Mouse (Mus musculus) forebrain, embryonic 15.5 days (tissue): ENCODE data around the gene Alkal2. TPM values are rescaled to one million over a fixed set of nuclear protein-coding genes. Genes with fewer than 3 reads are reported as not detected.

Source experiments
- ATAC-seq: fragments of 200-750 bp; cut with Nextera tagmentation; replicated peaks from 2 replicates; pipeline ENCODE4 v1.8.0; 2017; ENCODE audit warnings: mild to moderate bottlenecking, moderate TSS enrichment, moderate library complexity
- H3K27ac ChIP-seq: fragments of 300-500 bp; sonication (generic); replicated peaks from 2 replicates; pipeline ENCODE4 v1.5.1; 2015; ENCODE audit warnings: mild to moderate bottlenecking, inconsistent platforms
- H3K27me3 ChIP-seq: fragments of 300-500 bp; sonication (generic); 2 replicates; pipeline ENCODE4 v1.6.1; 2015; ENCODE audit warnings: inconsistent platforms
- H3K36me3 ChIP-seq: fragments of 300-500 bp; sonication (generic); 2 replicates; pipeline ENCODE4 v1.6.1; 2015; ENCODE audit warnings: mild to moderate bottlenecking, inconsistent platforms
- H3K4me1 ChIP-seq: fragments of 300-500 bp; sonication (generic); 2 replicates; pipeline ENCODE4 v1.6.1; 2015; ENCODE audit warnings: inconsistent platforms
- H3K4me2 ChIP-seq: fragments of 300-500 bp; sonication (generic); replicated peaks from 2 replicates; pipeline ENCODE4 v1.6.1; 2015; ENCODE audit warnings: mild to moderate bottlenecking, inconsistent platforms
- H3K4me3 ChIP-seq: fragments of 300-500 bp; sonication (generic); 2 replicates; pipeline ENCODE4 v1.5.1; 2015; ENCODE audit warnings: mild to moderate bottlenecking, inconsistent platforms
- H3K9ac ChIP-seq: fragments of 300-500 bp; sonication (generic); replicated peaks from 2 replicates; pipeline ENCODE4 v1.6.1; 2015; ENCODE audit warnings: mild to moderate bottlenecking, inconsistent platforms
- H3K9me3 ChIP-seq: fragments of 300-500 bp; sonication (generic); 2 replicates; pipeline ENCODE4 v1.6.1; 2016; ENCODE audit warnings: inconsistent platforms
- WGBS: fragments of 180-500 bp; shearing (Covaris S2); methylation state at CpG from one replicate; pipeline ENCODE4 v1.1.7; 2015; ENCODE audit warnings: mixed read lengths; 5-methylcytosine and 5-hydroxymethylcytosine counted together
- polyA plus RNA-seq: library from polyadenylated mRNA; unstranded; fragments of >200 nt; fragmentation: Nextera tagmentation; extraction: Ambion mirVana; gene quantifications from 2 replicates; pipeline ENCODE4 v1.2.1, GENCODE M21; 2015

Alkal2 gene
- polyA plus RNA-seq, 1 experiment from 2014 or later, result 0.50 TPM

DNA sequence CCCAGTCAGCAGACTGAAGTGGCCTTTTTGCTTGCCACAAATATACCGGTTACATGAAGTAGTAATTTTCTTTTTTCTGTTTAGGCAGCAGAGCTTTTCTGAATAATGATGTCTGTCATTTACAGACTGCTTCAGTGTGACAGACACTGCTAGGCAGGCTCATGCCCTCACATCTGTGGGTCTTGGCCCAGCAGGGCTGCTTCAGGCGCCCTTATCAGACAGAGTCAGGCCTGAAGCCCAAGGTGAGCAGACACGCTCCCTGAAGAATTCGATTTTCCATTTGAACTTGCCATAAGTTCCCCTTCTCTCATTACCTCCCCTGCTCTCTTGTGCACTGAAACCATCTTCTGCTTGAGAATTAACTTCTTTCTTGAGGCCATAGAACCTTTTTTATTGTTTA is 3.9 kb downstream of the Alkal2 start:
- Histone ChIP-seq H3K36me3 (no peaks in the 10 kb centered on the region), H3K4me3 (no peak overlapping the region), H3K27me3 (peaks cover 31% of the 10 kb centered on the region), H3K4me2 (no peak overlapping the region), H3K9ac (no peak overlapping the region), H3K27ac (no peak overlapping the region), H3K4me1 (peaks cover 15% of the 10 kb centered on the region), H3K9me3 (no peaks in the 10 kb centered on the region)
- 93% methylated on average over 4 of the region's 4 CpGs for WGBS
- no peak for ATAC-seq

DNA sequence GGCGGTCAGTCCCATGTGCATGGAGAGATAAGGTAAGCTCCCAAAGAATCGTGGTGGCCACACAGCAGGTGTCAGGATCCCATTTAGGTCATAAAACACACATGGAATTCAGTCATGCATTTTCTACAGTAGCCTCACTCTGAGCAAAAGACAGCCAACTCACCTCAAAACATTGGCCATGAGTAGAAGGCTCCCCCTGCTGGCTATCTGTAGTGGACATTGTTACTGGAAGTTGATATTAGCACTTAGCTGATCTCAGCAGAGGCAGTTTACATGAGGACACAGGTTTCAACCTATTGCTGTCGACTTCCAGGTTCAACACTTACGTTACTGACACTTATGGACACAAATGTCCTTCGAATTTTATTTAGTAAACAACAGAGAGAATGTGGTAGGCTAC is 5.9 kb downstream of the Alkal2 start:
- Histone ChIP-seq H3K4me1 (no peaks in the 10 kb centered on the region), H3K9ac (no peak overlapping the region), H3K27ac (no peak overlapping the region), H3K27me3 (peaks cover 17% of the 10 kb centered on the region), H3K4me3 (no peak overlapping the region), H3K4me2 (no peak overlapping the region), H3K36me3 (peaks cover 5% of the 10 kb centered on the region), H3K9me3 (no peaks in the 10 kb centered on the region)
- 45% methylated on average over 5 of the region's 5 CpGs for WGBS
- peak; percentile 73 for ATAC-seq

DNA sequence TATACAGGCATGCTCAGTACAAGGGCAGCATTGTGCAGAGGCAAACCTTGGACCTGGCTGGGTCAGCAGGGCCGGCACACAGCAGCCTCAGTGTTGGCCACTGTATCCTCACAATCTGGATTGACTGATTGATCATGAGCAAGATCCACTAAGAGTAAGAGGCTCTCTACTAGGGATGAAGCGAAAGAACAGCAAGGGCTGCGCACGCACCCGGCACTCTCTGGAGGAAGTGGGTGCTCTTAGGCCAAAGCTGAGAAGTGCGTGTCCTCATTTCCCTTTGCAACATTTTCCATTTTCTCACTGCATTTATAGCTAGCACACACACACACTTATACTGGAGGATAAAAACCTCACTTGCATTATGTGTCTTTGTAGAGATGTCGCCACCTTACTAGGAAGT is 7.3 kb downstream of the Alkal2 start:
- Histone ChIP-seq H3K27me3 (peaks cover 5% of the 10 kb centered on the region; the same call in 1 of the 2 replicates), H3K9ac (no peak overlapping the region), H3K4me3 (no peak overlapping the region), H3K27ac (no peak overlapping the region), H3K36me3 (peaks cover 5% of the 10 kb centered on the region), H3K4me2 (no peak overlapping the region), H3K4me1 (no peaks in the 10 kb centered on the region), H3K9me3 (no peaks in the 10 kb centered on the region)
- no peak for ATAC-seq
- WGBS, result 87% methylated on average over 7 of the region's 7 CpGs

- H3K27me3 ChIP-seq, result no peaks in the 10 kb centered on the region
- no peak overlapping the region for H3K27ac ChIP-seq
- no peak for ATAC-seq
- no peak overlapping the region for H3K4me3 ChIP-seq
- H3K4me2 ChIP-seq, result no peak overlapping the region
- WGBS, result 97% methylated on average over 4 of the region's 4 CpGs
- no peaks in the 10 kb centered on the region for H3K9me3 ChIP-seq
- H3K36me3 ChIP-seq, result peaks cover 15% of the 10 kb centered on the region
- H3K4me1 ChIP-seq, result no peaks in the 10 kb centered on the region
- no peak overlapping the region for H3K9ac ChIP-seq
These were observed 12.9 kb downstream of the Alkal2 start for GRCm38 (mm10) chr12:30897039-30897438.

DNA sequence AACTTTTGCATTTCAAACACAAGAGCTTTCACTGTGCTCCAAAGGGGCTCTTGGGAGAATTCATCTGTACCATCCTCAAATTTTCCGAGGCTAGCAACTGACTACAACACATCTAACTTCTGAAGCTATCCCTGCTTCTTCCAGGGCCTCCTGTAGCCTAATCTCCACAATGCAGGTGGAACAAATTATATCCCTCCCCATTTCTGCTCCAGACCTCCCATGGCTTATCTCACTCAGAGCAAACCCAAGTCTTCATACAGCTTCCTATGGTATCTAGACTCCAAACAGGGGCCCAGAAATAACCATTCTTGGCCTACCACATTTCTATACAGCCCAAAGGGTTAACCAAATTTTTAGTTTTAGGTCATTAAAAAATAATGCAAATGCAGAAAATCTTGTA is 24.5 kb downstream of the Alkal2 start:
- Histone ChIP-seq H3K4me3 (no peak overlapping the region), H3K4me1 (peaks cover 21% of the 10 kb centered on the region), H3K36me3 (peaks cover 9% of the 10 kb centered on the region; the same call in 1 of the 2 replicates), H3K9me3 (no peaks in the 10 kb centered on the region), H3K27ac (no peak overlapping the region), H3K27me3 (no peaks in the 10 kb centered on the region), H3K9ac (no peak overlapping the region), H3K4me2 (no peak overlapping the region)
- 90% methylated on average over 1 of the region's 1 CpGs for WGBS
- ATAC-seq, result no peak

DNA sequence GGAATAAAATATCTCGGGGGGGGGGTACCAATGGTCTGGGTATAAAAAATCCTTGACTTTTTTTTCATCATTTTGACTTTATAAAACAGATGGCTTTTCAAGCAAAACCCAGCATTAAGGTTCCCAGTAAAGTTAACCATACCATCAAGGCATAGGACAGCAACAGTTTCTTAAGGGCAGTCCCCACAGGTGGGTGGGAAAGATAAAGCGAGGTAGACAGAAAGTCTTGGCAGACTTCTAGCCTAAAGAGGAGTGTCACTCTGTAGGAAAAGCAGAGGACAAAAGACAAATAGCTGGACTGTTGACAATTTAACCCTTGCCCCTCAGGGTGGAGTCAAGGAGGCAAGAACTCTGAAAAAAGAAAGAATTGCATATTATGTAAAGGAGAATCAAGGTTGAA is 25.8 kb downstream of the Alkal2 start:
- Histone ChIP-seq H3K4me1 (peaks cover 21% of the 10 kb centered on the region), H3K36me3 (no peaks in the 10 kb centered on the region), H3K4me3 (no peak overlapping the region), H3K9ac (no peak overlapping the region), H3K27ac (no peak overlapping the region), H3K4me2 (no peak overlapping the region), H3K27me3 (no peaks in the 10 kb centered on the region), H3K9me3 (no peaks in the 10 kb centered on the region)
- 87% methylated on average over 2 of the region's 2 CpGs for WGBS
- ATAC-seq, result no peak

- WGBS, result 21% methylated on average over 8 of the region's 8 CpGs
- peak overlapping the region; percentile 78 for H3K4me3 ChIP-seq
- H3K27ac ChIP-seq, result peak overlapping the region; percentile 69
- H3K4me2 ChIP-seq, result peak overlapping the region; percentile 87
- no peaks in the 10 kb centered on the region for H3K9me3 ChIP-seq
- H3K9ac ChIP-seq, result peak overlapping the region; percentile 76
- ATAC-seq, result no peak
- H3K4me1 ChIP-seq, result peaks cover 21% of the 10 kb centered on the region
- H3K36me3 ChIP-seq, result no peaks in the 10 kb centered on the region
- no peaks in the 10 kb centered on the region for H3K27me3 ChIP-seq
These were observed 26.7 kb downstream of the Alkal2 start for GRCm38 (mm10) chr12:30910860-30911259.

DNA sequence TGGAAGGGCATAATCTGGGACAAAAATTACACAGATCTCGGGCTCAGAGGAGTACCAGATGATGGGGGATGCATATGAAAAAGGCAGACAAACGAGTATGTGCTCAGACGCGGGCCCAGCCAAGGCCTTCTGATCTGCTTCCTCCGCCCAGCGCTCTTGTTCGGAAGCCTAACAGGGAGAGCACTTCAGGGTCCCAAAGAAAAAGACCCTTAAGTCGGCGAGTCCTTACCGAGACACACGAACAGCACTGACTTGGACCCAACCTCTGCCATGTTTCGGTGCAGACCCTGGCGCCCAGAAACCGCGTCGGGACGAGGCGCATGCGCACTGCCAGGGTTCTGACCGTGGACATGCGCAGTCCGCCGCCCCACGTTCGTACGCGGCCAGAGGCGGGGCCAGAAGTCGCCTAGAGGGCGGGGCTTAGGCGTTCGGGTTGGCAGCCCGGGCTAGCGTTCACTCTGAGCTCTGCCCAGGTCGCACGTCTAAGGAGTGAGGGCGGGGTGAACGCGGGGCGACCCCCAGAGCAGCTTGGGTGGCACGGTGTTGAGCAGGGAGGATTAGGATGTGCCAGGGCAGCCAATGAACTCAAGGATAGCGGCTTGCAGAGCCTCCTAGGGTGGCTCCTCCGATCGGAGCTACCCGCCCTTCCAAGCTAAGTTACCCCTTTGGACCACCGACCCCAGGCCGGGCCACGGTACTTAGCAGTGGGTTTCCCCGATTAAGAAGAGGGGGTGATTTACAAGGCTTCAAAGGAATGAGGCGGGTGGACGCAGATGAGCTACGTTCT is 27.3 kb downstream of the Alkal2 start, which contains the start of the genes Acp1 and Sh3yl1:
Acp1 (minus strand) TSS at position 329 of the 787 bp plus-strand sequence.
Sh3yl1 (plus strand) TSS at position 408 of the 787 bp plus-strand sequence.
- peaks cover 21% of the 10 kb centered on the region for H3K4me1 ChIP-seq
- H3K9me3 ChIP-seq, result no peaks in the 10 kb centered on the region
- no peaks in the 10 kb centered on the region for H3K36me3 ChIP-seq
- no peaks in the 10 kb centered on the region for H3K27me3 ChIP-seq
- H3K27ac ChIP-seq, result peak within 1 kb of the TSS; percentile 69
- H3K9ac ChIP-seq, result peak within 1 kb of the TSS; percentile 76
- peak within 1 kb of the TSS; percentile 78 for H3K4me3 ChIP-seq
- 0% methylated on average over 52 of the region's 52 CpGs for WGBS
- peak; percentile 98 for ATAC-seq
- H3K4me2 ChIP-seq, result peak within 1 kb of the TSS; percentile 87

GRCm38 (mm10) chr12:30912048-30912381 is 27.9 kb downstream of the Alkal2 start:
- WGBS, result under 1% methylated on average over 19 of the region's 19 CpGs
- Histone ChIP-seq H3K36me3 (no peaks in the 10 kb centered on the region), H3K4me3 (peak overlapping the region; percentile 78), H3K4me1 (peaks cover 21% of the 10 kb centered on the region), H3K9me3 (no peaks in the 10 kb centered on the region), H3K4me2 (peak overlapping the region; percentile 87), H3K27ac (no peak overlapping the region), H3K27me3 (no peaks in the 10 kb centered on the region), H3K9ac (peak overlapping the region; percentile 76)
- ATAC-seq, result peak; percentile 73

- Histone ChIP-seq H3K4me2 (peak overlapping the region; percentile 87), H3K27ac (no peak overlapping the region), H3K4me3 (peak overlapping the region; percentile 78), H3K4me1 (peaks cover 21% of the 10 kb centered on the region), H3K27me3 (no peaks in the 10 kb centered on the region), H3K9ac (no peak overlapping the region), H3K9me3 (no peaks in the 10 kb centered on the region), H3K36me3 (no peaks in the 10 kb centered on the region)
- WGBS, result 59% methylated on average over 3 of the region's 3 CpGs
- ATAC-seq, result no peak
These were observed 28.7 kb downstream of the Alkal2 start for GRCm38 (mm10) chr12:30912840-30913239.

DNA sequence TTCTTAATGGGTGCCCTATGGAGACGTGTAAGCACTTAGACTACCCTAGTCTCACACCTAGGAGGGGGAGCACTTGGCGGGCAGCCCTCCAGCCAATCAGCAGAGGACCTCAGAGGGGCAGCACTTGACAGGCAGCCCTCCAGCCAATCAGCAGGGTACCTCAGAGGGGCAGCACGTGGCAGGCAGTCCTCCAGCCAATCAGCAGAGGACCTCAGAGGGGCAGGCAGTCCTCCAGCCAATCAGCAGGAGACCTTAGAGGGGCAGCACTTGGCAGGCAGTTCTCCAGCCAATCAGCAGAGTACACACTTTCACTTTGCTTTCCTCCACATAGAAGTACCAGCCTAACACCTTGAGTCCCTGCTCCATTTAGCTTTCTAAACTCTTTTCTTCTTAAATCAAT is 38.3 kb downstream of the Alkal2 start:
- no peak overlapping the region for H3K4me3 ChIP-seq
- H3K9me3 ChIP-seq, result no peaks in the 10 kb centered on the region
- no peak overlapping the region for H3K27ac ChIP-seq
- no peak overlapping the region for H3K9ac ChIP-seq
- no peak for ATAC-seq
- H3K4me2 ChIP-seq, result no peak overlapping the region
- H3K36me3 ChIP-seq, result peaks cover 8% of the 10 kb centered on the region
- 94% methylated on average over 3 of the region's 3 CpGs for WGBS
- H3K4me1 ChIP-seq, result no peaks in the 10 kb centered on the region
- no peaks in the 10 kb centered on the region for H3K27me3 ChIP-seq

GRCm38 (mm10) chr12:30928182-30928581 is 44.1 kb downstream of the Alkal2 start:
- Histone ChIP-seq H3K4me1 (no peaks in the 10 kb centered on the region), H3K9me3 (no peaks in the 10 kb centered on the region), H3K27ac (no peak overlapping the region), H3K4me3 (no peak overlapping the region), H3K27me3 (no peaks in the 10 kb centered on the region), H3K9ac (no peak overlapping the region), H3K36me3 (peaks cover 8% of the 10 kb centered on the region), H3K4me2 (no peak overlapping the region)
- WGBS, result 89% methylated on average over 6 of the region's 6 CpGs
- no peak for ATAC-seq

DNA sequence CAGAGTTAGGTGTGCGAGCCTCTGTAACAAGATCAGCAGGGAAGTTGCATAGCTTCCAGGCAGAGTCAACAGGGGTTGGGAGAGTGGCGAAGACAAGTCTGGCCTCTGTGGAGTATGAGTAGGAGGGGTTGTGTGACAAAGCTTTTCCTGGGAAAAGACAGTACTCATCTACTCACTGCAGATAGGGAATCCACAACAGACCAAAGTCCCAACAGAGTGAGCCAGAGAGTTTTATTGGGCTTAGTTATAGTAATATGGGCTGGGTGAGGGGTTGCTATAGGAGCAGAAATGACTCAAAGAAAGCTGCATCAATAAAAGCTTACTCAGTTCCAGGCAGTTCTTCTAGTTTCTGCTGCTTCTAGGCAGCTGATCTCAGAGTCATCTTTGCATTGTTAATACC is 49.2 kb downstream of the Alkal2 start:
- Histone ChIP-seq H3K9me3 (no peaks in the 10 kb centered on the region), H3K9ac (no peak overlapping the region), H3K36me3 (no peaks in the 10 kb centered on the region), H3K4me1 (no peaks in the 10 kb centered on the region), H3K27me3 (no peaks in the 10 kb centered on the region), H3K27ac (no peak overlapping the region), H3K4me3 (no peak overlapping the region), H3K4me2 (no peak overlapping the region)
- 88% methylated on average over 2 of the region's 2 CpGs for WGBS
- ATAC-seq, result no peak
